Mouse (Mus musculus): ENCODE data around the gene Qrfp. TPM values are rescaled to one million over a fixed set of nuclear protein-coding genes. Genes with fewer than 3 reads are reported as not detected.
A peak's percentile ranks its signal among the peaks of the same experiment; 100 is the strongest.

Gene Qrfp
- polyA plus RNA-seq, 1 experiment from 2014 or later, result 0.10 TPM

DNA sequence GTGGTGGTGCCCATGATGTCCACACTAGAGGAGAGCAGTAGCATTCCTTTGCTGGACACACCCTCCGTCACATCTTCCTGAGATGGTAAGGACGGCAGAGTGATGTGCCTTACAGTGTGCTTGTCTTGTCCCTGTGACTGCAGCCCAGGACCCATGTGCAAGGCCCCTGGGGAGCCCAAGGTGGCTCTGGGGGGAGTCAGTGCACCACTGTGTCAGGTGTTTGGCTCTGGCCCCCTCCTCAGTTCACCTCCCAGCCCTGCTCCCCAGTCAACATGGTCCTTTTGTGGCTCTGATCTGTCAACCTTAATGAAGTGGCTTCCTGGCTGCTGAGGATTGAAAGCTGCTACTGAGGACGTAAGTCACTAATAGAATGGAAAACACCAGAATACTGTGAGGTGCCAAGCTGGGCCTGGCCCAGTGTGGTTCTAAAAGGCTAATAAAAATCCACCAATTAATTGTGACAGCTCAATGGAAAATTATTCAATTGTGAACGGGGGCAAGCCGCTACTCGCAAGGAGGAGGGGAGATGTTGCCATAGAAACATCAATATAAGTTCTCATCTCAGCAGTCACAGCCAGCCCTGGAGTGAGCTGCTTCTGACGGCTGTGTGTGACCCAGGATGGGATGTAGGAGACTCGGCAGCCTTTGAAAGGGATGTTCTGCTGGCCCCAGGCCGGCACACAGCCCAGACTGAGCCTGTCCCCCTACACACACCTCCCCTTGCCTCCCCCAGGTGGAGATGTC lies 3.6 kb downstream of the Qrfp start:
- H3K36me3 ChIP-seq (ENCODE audit: control insufficient read depth, insufficient read depth, low read length), result peaks cover 25% of the 10 kb centered on the region
- no peak overlapping the region for H3K4me2 ChIP-seq (ENCODE audit: low read depth, low read length)
- H3K4me3 ChIP-seq (ENCODE audit: low read length), result no peak overlapping the region
- WGBS, result 47% methylated on average over 9 of the region's 9 CpGs
- H3K4me1 ChIP-seq (replicated peaks; ENCODE audit: control insufficient read depth, insufficient read depth, low read length), result 0 out of 2 replicates have a peak, but pooled peaks cover 13% of the 10 kb centered on the region
- H3K9me3 ChIP-seq (ENCODE audit: control insufficient read depth, low read length), result no peaks in the 10 kb centered on the region
- no peak overlapping the region for H3K9ac ChIP-seq (ENCODE audit: low read length)
- no peak for ATAC-seq (ENCODE audit: low read depth)
- H3K27ac ChIP-seq (ENCODE audit: low read length), result no peak overlapping the region
- no peaks in the 10 kb centered on the region for H3K27me3 ChIP-seq (ENCODE audit: control insufficient read depth, insufficient read depth, low read depth, low read length)

DNA sequence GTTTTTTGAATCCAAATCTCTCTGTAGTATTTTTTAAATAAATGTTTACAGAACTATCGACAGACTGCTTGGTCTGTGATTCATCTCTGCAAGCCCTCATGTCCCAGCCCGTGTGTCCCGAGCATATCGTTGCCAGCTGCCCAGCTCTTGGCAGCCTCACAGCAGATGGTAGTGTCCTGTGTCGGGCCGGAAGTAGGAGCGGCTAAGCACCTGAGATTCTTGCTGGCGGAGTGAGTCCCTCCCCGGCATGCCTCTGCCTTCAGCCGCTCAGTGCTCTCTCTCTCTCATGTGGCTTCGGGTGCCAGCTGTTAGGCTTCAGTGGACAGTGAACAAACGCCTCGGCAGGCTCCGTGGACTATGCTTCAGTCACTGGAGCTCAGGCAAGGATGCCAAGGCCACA lies 6.9 kb downstream of the Qrfp start:
- 0 out of 2 replicates have a peak overlapping the region, but pooled peaks have one; percentile 8 for H3K27ac ChIP-seq (ENCODE audit: low read length)
- WGBS, result 56% methylated on average over 14 of the region's 14 CpGs
- ATAC-seq (ENCODE audit: low read depth), result peak; percentile 24; the same call in 1 of the 2 replicates

GRCm38 (mm10) chr2:31802811-31803210 lies 7.6 kb downstream of the Qrfp start:
- Histone ChIP-seq H3K4me2 (ENCODE audit: low read depth, low read length) (no peak overlapping the region), H3K9me3 (ENCODE audit: control insufficient read depth, low read length) (no peaks in the 10 kb centered on the region), H3K9ac (ENCODE audit: low read length) (no peak overlapping the region), H3K4me1 (replicated peaks; ENCODE audit: control insufficient read depth, insufficient read depth, low read length) (0 out of 2 replicates have a peak, but pooled peaks cover 6% of the 10 kb centered on the region), H3K27ac (ENCODE audit: low read length) (peak overlapping the region; percentile 24; the same call in 1 of the 2 replicates), H3K27me3 (ENCODE audit: control insufficient read depth, insufficient read depth, low read depth, low read length) (no peaks in the 10 kb centered on the region), H3K4me3 (ENCODE audit: low read length) (no peak overlapping the region), H3K36me3 (ENCODE audit: control insufficient read depth, insufficient read depth, low read length) (peaks cover 59% of the 10 kb centered on the region)
- 82% methylated on average over 8 of the region's 8 CpGs for WGBS
- ATAC-seq (ENCODE audit: low read depth), result peak; percentile 18; the same call in 1 of the 2 replicates

More for the DNA sequence above, 6.9 kb downstream of the Qrfp start:
- no peaks in the 10 kb centered on the region for H3K27me3 ChIP-seq (ENCODE audit: control insufficient read depth, insufficient read depth, low read depth, low read length)
- H3K4me2 ChIP-seq (ENCODE audit: low read depth, low read length), result no peak overlapping the region
- H3K4me1 ChIP-seq (replicated peaks; ENCODE audit: control insufficient read depth, insufficient read depth, low read length), result 0 out of 2 replicates have a peak, but pooled peaks cover 6% of the 10 kb centered on the region
- H3K9me3 ChIP-seq (ENCODE audit: control insufficient read depth, low read length), result no peaks in the 10 kb centered on the region
- no peak overlapping the region for H3K9ac ChIP-seq (ENCODE audit: low read length)
- no peak overlapping the region for H3K4me3 ChIP-seq (ENCODE audit: low read length)
- peaks cover 53% of the 10 kb centered on the region for H3K36me3 ChIP-seq (ENCODE audit: control insufficient read depth, insufficient read depth, low read length)

DNA sequence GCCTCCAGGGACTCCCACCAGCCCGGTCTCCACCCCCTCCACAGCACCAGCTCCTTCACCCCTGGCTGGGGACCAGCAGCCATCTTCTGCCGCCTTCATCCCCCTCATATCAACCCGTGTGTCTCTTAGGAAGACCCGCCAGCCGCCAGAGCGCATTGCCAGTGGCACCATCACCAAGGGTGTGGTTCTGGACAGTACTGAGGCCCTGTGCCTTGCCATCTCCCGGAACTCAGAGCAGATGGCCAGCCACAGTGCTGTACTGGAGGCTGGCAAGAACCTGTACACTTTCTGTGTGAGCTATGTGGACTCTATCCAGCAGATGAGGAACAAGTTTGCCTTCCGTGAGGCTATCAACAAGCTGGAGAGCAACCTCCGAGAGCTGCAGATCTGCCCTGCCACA lies 9.0 kb downstream of the Qrfp start:
- Histone ChIP-seq H3K4me2 (ENCODE audit: low read depth, low read length) (no peak overlapping the region), H3K27ac (ENCODE audit: low read length) (no peak overlapping the region), H3K9me3 (ENCODE audit: control insufficient read depth, low read length) (no peaks in the 10 kb centered on the region), H3K27me3 (ENCODE audit: control insufficient read depth, insufficient read depth, low read depth, low read length) (no peaks in the 10 kb centered on the region), H3K4me1 (replicated peaks; ENCODE audit: control insufficient read depth, insufficient read depth, low read length) (0 out of 2 replicates have a peak, but pooled peaks cover 6% of the 10 kb centered on the region), H3K36me3 (ENCODE audit: control insufficient read depth, insufficient read depth, low read length) (peaks cover 70% of the 10 kb centered on the region), H3K4me3 (ENCODE audit: low read length) (no peak overlapping the region), H3K9ac (ENCODE audit: low read length) (no peak overlapping the region)
- ATAC-seq (ENCODE audit: low read depth), result no peak
- WGBS, result 77% methylated on average over 8 of the region's 9 CpGs

GRCm38 (mm10) chr2:31796943-31797342 lies 13.4 kb downstream of the Qrfp start:
- Histone ChIP-seq H3K4me3 (ENCODE audit: low read length) (no peak overlapping the region), H3K9ac (ENCODE audit: low read length) (no peak overlapping the region), H3K27ac (ENCODE audit: low read length) (no peak overlapping the region), H3K9me3 (ENCODE audit: control insufficient read depth, low read length) (no peaks in the 10 kb centered on the region), H3K27me3 (ENCODE audit: control insufficient read depth, insufficient read depth, low read depth, low read length) (no peaks in the 10 kb centered on the region), H3K4me1 (replicated peaks; ENCODE audit: control insufficient read depth, insufficient read depth, low read length) (no peaks in the 10 kb centered on the region), H3K4me2 (ENCODE audit: low read depth, low read length) (no peak overlapping the region), H3K36me3 (ENCODE audit: control insufficient read depth, insufficient read depth, low read length) (peaks cover 64% of the 10 kb centered on the region)
- ATAC-seq (ENCODE audit: low read depth), result no peak
- 85% methylated on average over 3 of the region's 3 CpGs for WGBS

- H3K9ac ChIP-seq (ENCODE audit: low read length), result no peak overlapping the region
- no peaks in the 10 kb centered on the region for H3K9me3 ChIP-seq (ENCODE audit: control insufficient read depth, low read length)
- H3K27me3 ChIP-seq (ENCODE audit: control insufficient read depth, insufficient read depth, low read depth, low read length), result no peaks in the 10 kb centered on the region
- no peak for ATAC-seq (ENCODE audit: low read depth)
- H3K4me1 ChIP-seq (replicated peaks; ENCODE audit: control insufficient read depth, insufficient read depth, low read length), result no peaks in the 10 kb centered on the region
- H3K36me3 ChIP-seq (ENCODE audit: control insufficient read depth, insufficient read depth, low read length), result peaks cover 56% of the 10 kb centered on the region
- no peak overlapping the region for H3K4me2 ChIP-seq (ENCODE audit: low read depth, low read length)
- no peak overlapping the region for H3K27ac ChIP-seq (ENCODE audit: low read length)
- H3K4me3 ChIP-seq (ENCODE audit: low read length), result no peak overlapping the region
- WGBS, result 68% methylated on average over 6 of the region's 6 CpGs
Measured at GRCm38 (mm10) chr2:31792611-31793010, 17.8 kb downstream of the Qrfp start.

- H3K4me3 ChIP-seq (ENCODE audit: low read length), result no peak overlapping the region
- H3K4me1 ChIP-seq (replicated peaks; ENCODE audit: control insufficient read depth, insufficient read depth, low read length), result no peaks in the 10 kb centered on the region
- H3K4me2 ChIP-seq (ENCODE audit: low read depth, low read length), result no peak overlapping the region
- H3K36me3 ChIP-seq (ENCODE audit: control insufficient read depth, insufficient read depth, low read length), result peaks cover 46% of the 10 kb centered on the region
- ATAC-seq (ENCODE audit: low read depth), result no peak
- H3K9ac ChIP-seq (ENCODE audit: low read length), result no peak overlapping the region
- no peaks in the 10 kb centered on the region for H3K27me3 ChIP-seq (ENCODE audit: control insufficient read depth, insufficient read depth, low read depth, low read length)
- H3K27ac ChIP-seq (ENCODE audit: low read length), result no peak overlapping the region
- H3K9me3 ChIP-seq (ENCODE audit: control insufficient read depth, low read length), result no peaks in the 10 kb centered on the region
- 86% methylated on average over 8 of the region's 8 CpGs for WGBS
Measured at GRCm38 (mm10) chr2:31791260-31791659, 19.1 kb downstream of the Qrfp start.

GRCm38 (mm10) chr2:31790728-31791251 lies 19.6 kb downstream of the Qrfp start:
- Histone ChIP-seq H3K27ac (ENCODE audit: low read length) (no peak overlapping the region), H3K4me2 (ENCODE audit: low read depth, low read length) (no peak overlapping the region), H3K36me3 (ENCODE audit: control insufficient read depth, insufficient read depth, low read length) (peaks cover 47% of the 10 kb centered on the region), H3K9ac (ENCODE audit: low read length) (no peak overlapping the region), H3K27me3 (ENCODE audit: control insufficient read depth, insufficient read depth, low read depth, low read length) (no peaks in the 10 kb centered on the region), H3K4me3 (ENCODE audit: low read length) (no peak overlapping the region), H3K4me1 (replicated peaks; ENCODE audit: control insufficient read depth, insufficient read depth, low read length) (no peaks in the 10 kb centered on the region), H3K9me3 (ENCODE audit: control insufficient read depth, low read length) (no peaks in the 10 kb centered on the region)
- no peak for ATAC-seq (ENCODE audit: low read depth)
- WGBS, result 85% methylated on average over 13 of the region's 13 CpGs

- no peak for ATAC-seq (ENCODE audit: low read depth)
- no peaks in the 10 kb centered on the region for H3K4me1 ChIP-seq (replicated peaks; ENCODE audit: control insufficient read depth, insufficient read depth, low read length)
- no peak overlapping the region for H3K4me3 ChIP-seq (ENCODE audit: low read length)
- H3K4me2 ChIP-seq (ENCODE audit: low read depth, low read length), result no peak overlapping the region
- no peaks in the 10 kb centered on the region for H3K9me3 ChIP-seq (ENCODE audit: control insufficient read depth, low read length)
- H3K27me3 ChIP-seq (ENCODE audit: control insufficient read depth, insufficient read depth, low read depth, low read length), result no peaks in the 10 kb centered on the region
- no peak overlapping the region for H3K9ac ChIP-seq (ENCODE audit: low read length)
- no peak overlapping the region for H3K27ac ChIP-seq (ENCODE audit: low read length)
- H3K36me3 ChIP-seq (ENCODE audit: control insufficient read depth, insufficient read depth, low read length), result peaks cover 49% of the 10 kb centered on the region
- 92% methylated on average over 2 of the region's 2 CpGs for WGBS
Measured at GRCm38 (mm10) chr2:31789215-31789614, 21.2 kb downstream of the Qrfp start.
